Mouse (Mus musculus) cortical plate, adult 2 months (tissue): ENCODE results near the gene Lrrk1.

ENCODE experiments used
- CTCF ChIP-seq: fragments of 200-500 bp; IDR thresholded peaks from 2 replicates; pipeline ENCODE4 v1.5.1; 2011; ENCODE audit warnings: mild to moderate bottlenecking, control low read depth, low read length; ENCODE audit not compliant: insufficient read depth; ENCODE audit errors: extremely low read depth
- POLR2A ChIP-seq: fragments of 200-500 bp; IDR thresholded peaks from 2 replicates; pipeline ENCODE4 v1.6.1; 2011; ENCODE audit warnings: mild to moderate bottlenecking, low read length, control low read depth; ENCODE audit not compliant: insufficient read depth; ENCODE audit errors: extremely low read depth

GRCm38 (mm10) chr7:66365411-66365810 is 22.7 kb downstream of the Lrrk1 start:
- no peak for TF ChIP-seq CTCF
- no peak for TF ChIP-seq POLR2A
